8 mouse cellular contexts compared by ENCODE assay signal in the genomic region with DNA sequence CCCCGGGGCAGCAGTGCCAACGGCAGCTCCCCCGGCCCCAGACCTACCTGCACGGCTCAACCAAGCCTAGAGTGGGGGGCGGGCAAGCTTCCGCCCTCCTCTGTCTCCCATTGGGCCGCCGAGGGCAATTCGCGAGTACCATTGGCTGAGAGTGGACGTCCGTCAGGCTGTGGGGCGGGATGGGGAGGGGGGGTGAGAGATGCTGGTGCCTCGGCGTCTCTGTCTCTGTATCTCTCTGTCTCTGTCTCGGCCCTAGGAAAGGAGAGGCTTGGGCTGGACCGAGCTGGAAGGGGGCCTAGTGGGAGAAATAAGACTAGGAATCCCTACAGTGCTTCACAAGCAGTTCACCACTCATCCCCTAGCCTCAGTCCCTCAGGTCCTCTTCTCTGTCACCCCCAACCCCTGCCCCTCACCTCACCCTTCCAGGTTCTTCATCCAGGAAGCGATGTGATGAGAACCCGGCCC. TPM values are rescaled to one million over a fixed set of nuclear protein-coding genes. Genes with fewer than 3 reads are reported as not detected.
DNase-seq lines count a peak whose midpoint lies in the region; ATAC-seq and TF ChIP-seq lines count a peak whose summit lies in the region.

No protein-coding gene starts in this region.

- H3K4me3 ChIP-seq in gastrocnemius, adult 2 months: peak overlapping the region; percentile 91
- peak overlapping the region; percentile 98 for H3K4me3 ChIP-seq in hindbrain, postnatal 0 days (ENCODE audit: low read length)
- H3K4me3 ChIP-seq in left cerebral cortex, adult 2 months: peak overlapping the region; percentile 65

- H3K9me3 ChIP-seq in hindbrain, postnatal 0 days (ENCODE audit: low read length): no peaks in the 10 kb centered on the region

- no peaks in the 10 kb centered on the region for H3K36me3 ChIP-seq in hindbrain, postnatal 0 days (ENCODE audit: insufficient read depth, low read length)

- H3K4me1 ChIP-seq in hindbrain, postnatal 0 days (ENCODE audit: insufficient read depth, low read length): no peaks in the 10 kb centered on the region

- TF ChIP-seq CTCF in gastrocnemius, adult 2 months (IDR thresholded peaks at IDR 0.05): no peak
- no peak for TF ChIP-seq CTCF in hindbrain, postnatal 0 days (IDR thresholded peaks at IDR 0.05; ENCODE audit: low read depth)
- no peak for TF ChIP-seq CTCF in left cerebral cortex, adult 2 months (IDR thresholded peaks at IDR 0.05)

- DNase-seq in ZHBTc4 (ENCODE audit: low read depth, low spot score): peak; percentile 97
- DNase-seq in gastrocnemius, adult 2 months: peak; percentile 95
- DNase-seq in hindbrain, postnatal 0 days (ENCODE audit: low spot score): peak; percentile 96
- peak; percentile 91 to 92 for DNase-seq in left cerebral cortex, adult 2 months (ENCODE audit: extremely low spot score in 1 of 2, low spot score in 2 of 2)
- DNase-seq in right cerebral cortex, adult 2 months (ENCODE audit: low spot score in 2 of 2): peak; percentile 90
- DNase-seq in urinary bladder, postnatal 14 days (ENCODE audit: low spot score): peak; percentile 91

- H3K4me2 ChIP-seq in hindbrain, postnatal 0 days (ENCODE audit: low read depth, low read length): peak overlapping the region; percentile 55

- WGBS in hindbrain, postnatal 0 days: under 1% methylated on average over 19 of the region's 19 CpGs

- ATAC-seq in common myeloid progenitor, adult 5-6 weeks (replicated peaks; ENCODE audit: low read depth, poor library complexity, severe bottlenecking): peak; percentile 100
- ATAC-seq in hindbrain, postnatal 0 days: peak; percentile 100
- ATAC-seq in megakaryocyte, adult 5-6 weeks (ENCODE audit: poor library complexity, severe bottlenecking): peak; percentile 99

- H3K27me3 ChIP-seq in hindbrain, postnatal 0 days (ENCODE audit: insufficient read depth, low read length): no peaks in the 10 kb centered on the region

- peak overlapping the region; percentile 79 for H3K27ac ChIP-seq in gastrocnemius, adult 2 months
- peak overlapping the region; percentile 27 for H3K27ac ChIP-seq in hindbrain, postnatal 0 days
- H3K27ac ChIP-seq in left cerebral cortex, adult 2 months: peak overlapping the region; percentile 80

- intact Hi-C loops in gastrocnemius, adult 2 months (cut with DNase I): loop anchor here (10.0 kb wide), 1 partner anchor 235 kb away; the partner anchor contains the start of gene Mapt
- intact Hi-C loops in left cerebral cortex, adult 2 months (cut with DNase I): no loop called here

- peak overlapping the region; percentile 94 for H3K9ac ChIP-seq in hindbrain, postnatal 0 days (replicated peaks; ENCODE audit: low read length)

RNA-seq across cellular contexts. Expression of gene Kansl1, which starts 0.7 kb away (rescaled TPM):
- total RNA-seq in common myeloid progenitor, adult 5-6 weeks (2017): 36.7 and 38.1 TPM in 2 replicates
- total RNA-seq in gastrocnemius, adult 2 months (2021): 10 to 100 TPM; 19.8 to 20.2 TPM
- total RNA-seq in hindbrain, postnatal 0 days (2014; rRNA removed): 54.9 and 75.5 TPM in 2 replicates
- 17.9 and 19.0 TPM in 2 replicates for polyA plus RNA-seq in hindbrain, postnatal 0 days (2015; fragmentation: Nextera tagmentation; extraction: Ambion mirVana)
- 10 to 100 TPM; 78.6 to 80.0 TPM for total RNA-seq in left cerebral cortex, adult 2 months (2021)
- total RNA-seq in megakaryocyte, adult 5-6 weeks (2015): 50.8 and 51.7 TPM in 2 replicates
- 27.5 and 33.3 TPM in 2 replicates for total RNA-seq in megakaryocyte, adult 5-6 weeks (2017)

Comparison
In these comparisons a context has a peak if more than half of its experiments do, and no peak if none do; other contexts are left out.
1. Peak in every context shown above with its lines: DNase-seq, ATAC-seq, H3K4me3 ChIP-seq and H3K27ac ChIP-seq.
2. H3K27ac ChIP-seq: peak in every context shown above with its lines; median percentile 80 in left cerebral cortex, adult 2 months; 79 in gastrocnemius, adult 2 months; 27 in hindbrain, postnatal 0 days.